Mouse (Mus musculus) gonadal fat pad, adult 2 months (tissue): Measurements from ENCODE around the gene Tstd2. TPM values are rescaled to one million over a fixed set of nuclear protein-coding genes. Genes with fewer than 3 reads are reported as not detected.

Experiments
- DNase-seq: peaks from one replicate; pipeline ENCODE4 v3.0.0-alpha.2; 2012; ENCODE audit warnings: low read depth
- polyA plus RNA-seq: library from polyadenylated mRNA; depleted of rRNA; stranded (reverse); fragments of >200 nt; gene quantifications from 2 replicates; pipeline ENCODE4 v1.2.3, GENCODE M21; 2012; rRNA removed

The Tstd2 gene
- polyA plus RNA-seq, 1 experiment: 30.7 TPM

GRCm38 (mm10) chr4:46084416-46085172 is 53.9 kb downstream of the Tstd2 start:
- DNase-seq: no peak

- no peak for DNase-seq
These were observed 55.9 kb downstream of the Tstd2 start for GRCm38 (mm10) chr4:46082555-46082954.

GRCm38 (mm10) chr4:46080261-46080660 is 58.2 kb downstream of the Tstd2 start:
- no peak for DNase-seq

DNA sequence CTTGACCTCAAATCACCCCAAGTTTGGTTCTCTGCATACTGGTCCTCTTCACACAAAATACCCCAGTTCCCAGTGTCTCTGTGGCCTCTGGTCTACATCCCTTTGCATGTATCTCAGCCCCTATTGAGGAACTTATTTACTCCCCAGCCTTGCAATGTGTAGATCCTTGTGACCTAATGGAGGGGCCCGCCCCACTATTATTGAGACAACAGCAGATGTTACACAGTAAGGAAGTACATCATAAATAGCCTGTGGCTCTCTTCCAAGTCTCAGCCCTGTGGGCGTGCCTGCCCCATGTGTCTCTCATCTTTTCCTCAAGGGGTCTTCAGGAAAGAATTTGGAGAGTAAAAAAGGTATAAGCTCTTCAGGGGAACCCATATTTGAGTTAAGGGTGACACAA is 61.6 kb downstream of the Tstd2 start:
- no peak for DNase-seq

DNA sequence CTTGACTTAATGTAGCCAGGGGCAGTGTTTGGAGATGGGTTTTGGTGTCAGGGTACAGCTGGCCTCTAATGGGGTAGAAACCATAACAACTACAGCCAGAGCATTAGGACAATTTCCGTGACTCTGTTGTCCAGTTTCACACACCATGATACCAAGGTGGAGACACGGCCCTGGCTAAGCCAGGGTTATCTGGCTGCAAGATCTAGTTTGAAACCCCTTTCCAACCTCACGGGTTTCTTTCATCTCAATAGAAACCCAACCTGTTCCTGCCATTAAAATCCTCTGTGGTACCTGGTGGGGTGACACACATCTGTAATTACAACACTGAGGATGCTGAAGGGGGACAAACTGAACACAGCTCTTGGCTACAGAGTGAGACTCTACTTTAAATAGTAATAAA is 62.8 kb downstream of the Tstd2 start:
- DNase-seq: no peak

- DNase-seq: no peak
These were observed 64.8 kb downstream of the Tstd2 start for GRCm38 (mm10) chr4:46073736-46074135.

GRCm38 (mm10) chr4:46072631-46073030 is 65.9 kb downstream of the Tstd2 start:
- DNase-seq: no peak

- no peak for DNase-seq
These were observed 68.5 kb downstream of the Tstd2 start for GRCm38 (mm10) chr4:46069851-46070482.

GRCm38 (mm10) chr4:46068573-46068972 is 69.9 kb downstream of the Tstd2 start:
- DNase-seq: no peak

- no peak for DNase-seq
These were observed 70.4 kb downstream of the Tstd2 start for GRCm38 (mm10) chr4:46068060-46068459.

GRCm38 (mm10) chr4:46065695-46066340 is 72.7 kb downstream of the Tstd2 start:
- no peak for DNase-seq

DNA sequence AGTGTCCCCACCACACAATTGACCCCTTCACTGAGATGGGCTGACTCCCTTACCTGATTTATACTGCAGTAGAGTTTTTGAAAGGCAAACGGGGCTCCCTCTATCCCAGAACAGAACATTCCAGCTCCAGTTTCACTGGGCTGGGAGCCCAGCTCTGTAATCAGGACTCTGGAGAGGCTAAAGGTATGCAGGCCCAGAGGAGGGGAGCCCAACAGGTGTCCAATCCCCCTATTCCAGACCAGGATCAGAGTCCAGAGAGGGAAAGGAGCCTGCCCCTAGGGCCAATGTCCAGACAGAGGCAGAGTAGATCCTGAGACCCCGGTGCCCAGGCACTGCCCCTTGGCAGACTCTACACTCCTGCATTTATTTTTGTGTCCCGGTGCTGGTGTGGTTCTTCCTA is 73.5 kb downstream of the Tstd2 start:
- DNase-seq: no peak

Other genes with a start within 250 kb of the Tstd2 start
- 0.42 and 0.63 TPM in 2 replicates for gene Ccdc180, start 248.4 kb downstream of the Tstd2 start, polyA plus RNA-seq
- 21.9 and 28.9 TPM in 2 replicates for gene Tdrd7, start 173.4 kb downstream of the Tstd2 start, polyA plus RNA-seq
- 4.2 and 6.5 TPM in 2 replicates for gene Tmod1, start 99.8 kb downstream of the Tstd2 start, polyA plus RNA-seq
- gene Ncbp1, start 81 bp downstream of the Tstd2 start, polyA plus RNA-seq: 32.0 and 36.0 TPM in 2 replicates
- 23.0 and 34.2 TPM in 2 replicates for gene Xpa, start 57.6 kb upstream of the Tstd2 start, polyA plus RNA-seq
- gene Foxe1, start 204.9 kb upstream of the Tstd2 start, polyA plus RNA-seq: not detected in 2 replicates